Mouse (Mus musculus): ENCODE data around the gene Mbnl1. TPM values are rescaled to one million over a fixed set of nuclear protein-coding genes. Genes with fewer than 3 reads are reported as not detected.

Gene Mbnl1
- polyA plus RNA-seq, 1 experiment from 2014 or later, result 93.2 TPM

GRCm38 (mm10) chr3:60596985-60597384, 124.4 kb downstream of the Mbnl1 start:
- no peaks in the 10 kb centered on the region for H3K9me3 ChIP-seq (ENCODE audit: control insufficient read depth, low read length)
- no peak for ATAC-seq (ENCODE audit: insufficient number of reproducible peaks, insufficient read depth, low FRiP score, low read depth)
- no peak overlapping the region for H3K4me3 ChIP-seq (ENCODE audit: control insufficient read depth in 1 of 2, insufficient read depth in 1 of 2, low read depth in 1 of 2, low read length in 2 of 2)
- H3K27me3 ChIP-seq (ENCODE audit: control insufficient read depth, insufficient read depth, low read length), result no peaks in the 10 kb centered on the region
- peak overlapping the region in 1 of 2 experiments; percentile 39; a peak in 1 of 4 replicates for H3K27ac ChIP-seq (replicated peaks in 1 of 2; ENCODE audit: control insufficient read depth in 1 of 2, insufficient read depth in 1 of 2, low read depth in 2 of 2, low read length in 2 of 2)
- peaks cover 12% of the 10 kb centered on the region; the same call in 1 of the 2 replicates for H3K36me3 ChIP-seq (ENCODE audit: control insufficient read depth, insufficient read depth, low read length)
- WGBS, result 55% methylated on average over 4 of the region's 4 CpGs
- H3K9ac ChIP-seq (ENCODE audit: low read length), result no peak overlapping the region
- H3K4me2 ChIP-seq (ENCODE audit: low read length), result no peak overlapping the region
- H3K4me1 ChIP-seq (ENCODE audit: control insufficient read depth in 2 of 2, insufficient read depth in 2 of 2, low read length in 2 of 2), result peaks cover 0 to 3% of the 10 kb centered on the region in 2 experiments; a peak in 2 of 4 replicates

- Histone ChIP-seq H3K9ac (ENCODE audit: low read length) (no peak overlapping the region), H3K27me3 (ENCODE audit: control insufficient read depth, insufficient read depth, low read length) (no peaks in the 10 kb centered on the region), H3K4me2 (ENCODE audit: low read length) (no peak overlapping the region), H3K9me3 (ENCODE audit: control insufficient read depth, low read length) (no peaks in the 10 kb centered on the region), H3K4me1 (ENCODE audit: control insufficient read depth in 2 of 2, insufficient read depth in 2 of 2, low read length in 2 of 2) (peaks cover 10 to 36% of the 10 kb centered on the region in 2 experiments), H3K4me3 (ENCODE audit: control insufficient read depth in 1 of 2, insufficient read depth in 1 of 2, low read depth in 1 of 2, low read length in 2 of 2) (no peak overlapping the region), H3K27ac (replicated peaks in 1 of 2; ENCODE audit: control insufficient read depth in 1 of 2, insufficient read depth in 1 of 2, low read depth in 2 of 2, low read length in 2 of 2) (no peak overlapping the region), H3K36me3 (ENCODE audit: control insufficient read depth, insufficient read depth, low read length) (peaks cover 17% of the 10 kb centered on the region; the same call in 1 of the 2 replicates)
- peak; percentile 28; the same call in 1 of the 2 replicates for ATAC-seq (ENCODE audit: insufficient number of reproducible peaks, insufficient read depth, low FRiP score, low read depth)
- 24% methylated on average over 4 of the region's 4 CpGs for WGBS
Observed at GRCm38 (mm10) chr3:60601686-60602085, 129.1 kb downstream of the Mbnl1 start.

GRCm38 (mm10) chr3:60602923-60603549, 130.4 kb downstream of the Mbnl1 start:
- Histone ChIP-seq H3K27ac (replicated peaks in 1 of 2; ENCODE audit: control insufficient read depth in 1 of 2, insufficient read depth in 1 of 2, low read depth in 2 of 2, low read length in 2 of 2) (no peak overlapping the region), H3K4me2 (ENCODE audit: low read length) (peak overlapping the region; percentile 22; the same call in 1 of the 2 replicates), H3K27me3 (ENCODE audit: control insufficient read depth, insufficient read depth, low read length) (no peaks in the 10 kb centered on the region)

GRCm38 (mm10) chr3:60603637-60604036, 131.0 kb downstream of the Mbnl1 start:
- H3K36me3 ChIP-seq (ENCODE audit: control insufficient read depth, insufficient read depth, low read length), result peaks cover 11% of the 10 kb centered on the region; the same call in 1 of the 2 replicates
- no peak for ATAC-seq (ENCODE audit: insufficient number of reproducible peaks, insufficient read depth, low FRiP score, low read depth)
- no peaks in the 10 kb centered on the region for H3K9me3 ChIP-seq (ENCODE audit: control insufficient read depth, low read length)
- peaks cover 10 to 36% of the 10 kb centered on the region in 2 experiments for H3K4me1 ChIP-seq (ENCODE audit: control insufficient read depth in 2 of 2, insufficient read depth in 2 of 2, low read length in 2 of 2)
- H3K4me3 ChIP-seq (ENCODE audit: control insufficient read depth in 1 of 2, insufficient read depth in 1 of 2, low read depth in 1 of 2, low read length in 2 of 2), result no peak overlapping the region
- no peak overlapping the region for H3K27ac ChIP-seq (replicated peaks in 1 of 2; ENCODE audit: control insufficient read depth in 1 of 2, insufficient read depth in 1 of 2, low read depth in 2 of 2, low read length in 2 of 2)
- no peaks in the 10 kb centered on the region for H3K27me3 ChIP-seq (ENCODE audit: control insufficient read depth, insufficient read depth, low read length)
- WGBS, result 55% methylated on average over 4 of the region's 4 CpGs
- H3K4me2 ChIP-seq (ENCODE audit: low read length), result no peak overlapping the region
- H3K9ac ChIP-seq (ENCODE audit: low read length), result no peak overlapping the region

More at GRCm38 (mm10) chr3:60602923-60603549, 130.4 kb downstream of the Mbnl1 start:
- Histone ChIP-seq H3K4me3 (ENCODE audit: control insufficient read depth in 1 of 2, insufficient read depth in 1 of 2, low read depth in 1 of 2, low read length in 2 of 2) (no peak overlapping the region), H3K9me3 (ENCODE audit: control insufficient read depth, low read length) (no peaks in the 10 kb centered on the region), H3K9ac (ENCODE audit: low read length) (no peak overlapping the region), H3K4me1 (ENCODE audit: control insufficient read depth in 2 of 2, insufficient read depth in 2 of 2, low read length in 2 of 2) (peaks cover 10 to 36% of the 10 kb centered on the region in 2 experiments), H3K36me3 (ENCODE audit: control insufficient read depth, insufficient read depth, low read length) (peaks cover 11% of the 10 kb centered on the region; the same call in 1 of the 2 replicates)
- ATAC-seq (ENCODE audit: insufficient number of reproducible peaks, insufficient read depth, low FRiP score, low read depth), result peak; percentile 68
- 12% methylated on average over 4 of the region's 4 CpGs for WGBS

- Histone ChIP-seq H3K9me3 (ENCODE audit: control insufficient read depth, low read length) (no peaks in the 10 kb centered on the region), H3K4me3 (ENCODE audit: control insufficient read depth in 1 of 2, insufficient read depth in 1 of 2, low read depth in 1 of 2, low read length in 2 of 2) (no peak overlapping the region), H3K27ac (replicated peaks in 1 of 2; ENCODE audit: control insufficient read depth in 1 of 2, insufficient read depth in 1 of 2, low read depth in 2 of 2, low read length in 2 of 2) (no peak overlapping the region), H3K36me3 (ENCODE audit: control insufficient read depth, insufficient read depth, low read length) (peaks cover 8% of the 10 kb centered on the region; the same call in 1 of the 2 replicates), H3K9ac (ENCODE audit: low read length) (no peak overlapping the region), H3K27me3 (ENCODE audit: control insufficient read depth, insufficient read depth, low read length) (no peaks in the 10 kb centered on the region), H3K4me1 (ENCODE audit: control insufficient read depth in 2 of 2, insufficient read depth in 2 of 2, low read length in 2 of 2) (peaks cover 10 to 36% of the 10 kb centered on the region in 2 experiments), H3K4me2 (ENCODE audit: low read length) (no peak overlapping the region)
- WGBS, result 33% methylated on average over 6 of the region's 6 CpGs
- ATAC-seq (ENCODE audit: insufficient number of reproducible peaks, insufficient read depth, low FRiP score, low read depth), result no peak
Observed at GRCm38 (mm10) chr3:60604205-60604604, 131.6 kb downstream of the Mbnl1 start.

- Histone ChIP-seq H3K27me3 (ENCODE audit: control insufficient read depth, insufficient read depth, low read length) (no peaks in the 10 kb centered on the region), H3K9me3 (ENCODE audit: control insufficient read depth, low read length) (no peaks in the 10 kb centered on the region), H3K4me1 (ENCODE audit: control insufficient read depth in 2 of 2, insufficient read depth in 2 of 2, low read length in 2 of 2) (peaks cover 2 to 19% of the 10 kb centered on the region in 2 experiments; a peak in 3 of 4 replicates), H3K27ac (replicated peaks in 1 of 2; ENCODE audit: control insufficient read depth in 1 of 2, insufficient read depth in 1 of 2, low read depth in 2 of 2, low read length in 2 of 2) (no peak overlapping the region), H3K4me2 (ENCODE audit: low read length) (no peak overlapping the region), H3K4me3 (ENCODE audit: control insufficient read depth in 1 of 2, insufficient read depth in 1 of 2, low read depth in 1 of 2, low read length in 2 of 2) (no peak overlapping the region), H3K9ac (ENCODE audit: low read length) (no peak overlapping the region), H3K36me3 (ENCODE audit: control insufficient read depth, insufficient read depth, low read length) (peaks cover 17% of the 10 kb centered on the region)
- WGBS, result 18% methylated on average over 2 of the region's 2 CpGs
- no peak for ATAC-seq (ENCODE audit: insufficient number of reproducible peaks, insufficient read depth, low FRiP score, low read depth)
Observed at GRCm38 (mm10) chr3:60608952-60609403, 136.3 kb downstream of the Mbnl1 start.

GRCm38 (mm10) chr3:60611839-60612238, 139.2 kb downstream of the Mbnl1 start:
- H3K27ac ChIP-seq (replicated peaks in 1 of 2; ENCODE audit: control insufficient read depth in 1 of 2, insufficient read depth in 1 of 2, low read depth in 2 of 2, low read length in 2 of 2), result no peak overlapping the region
- H3K9me3 ChIP-seq (ENCODE audit: control insufficient read depth, low read length), result no peaks in the 10 kb centered on the region
- WGBS, result 20% methylated on average over 2 of the region's 2 CpGs
- peaks cover 27% of the 10 kb centered on the region for H3K36me3 ChIP-seq (ENCODE audit: control insufficient read depth, insufficient read depth, low read length)
- no peak overlapping the region for H3K9ac ChIP-seq (ENCODE audit: low read length)
- no peaks in the 10 kb centered on the region for H3K27me3 ChIP-seq (ENCODE audit: control insufficient read depth, insufficient read depth, low read length)
- peaks cover 0 to 4% of the 10 kb centered on the region in 2 experiments; a peak in 1 of 4 replicates for H3K4me1 ChIP-seq (ENCODE audit: control insufficient read depth in 2 of 2, insufficient read depth in 2 of 2, low read length in 2 of 2)
- H3K4me2 ChIP-seq (ENCODE audit: low read length), result no peak overlapping the region
- ATAC-seq (ENCODE audit: insufficient number of reproducible peaks, insufficient read depth, low FRiP score, low read depth), result no peak
- H3K4me3 ChIP-seq (ENCODE audit: control insufficient read depth in 1 of 2, insufficient read depth in 1 of 2, low read depth in 1 of 2, low read length in 2 of 2), result no peak overlapping the region

Data from heart, embryonic 14.5 days (tissue).